Mouse (Mus musculus): ENCODE results near the gene Tmem150b.

The Tmem150b gene

GRCm38 (mm10) chr7:4732968-4733392 is 7.9 kb upstream of the Tmem150b start:
- CTCF ChIA-PET = interaction anchor here (0.5 kb wide), 1 partner anchor 268 kb away, joined by 3 read pairs; no protein-coding TSS in a partner anchor

- CTCF ChIA-PET = interaction anchor here (0.5 kb wide), 1 partner anchor 123 kb away, joined by 3 read pairs; no protein-coding TSS in a partner anchor
These were observed 6.0 kb upstream of the Tmem150b start for GRCm38 (mm10) chr7:4731090-4731489.

GRCm38 (mm10) chr7:4724359-4724758 is 690 bp downstream of the Tmem150b start:
- CTCF ChIA-PET = no interaction called here

- CTCF ChIA-PET = no interaction called here
These were observed 1.5 kb downstream of the Tmem150b start for GRCm38 (mm10) chr7:4723508-4723907.

GRCm38 (mm10) chr7:4719276-4719675 is 5.8 kb downstream of the Tmem150b start:
- CTCF ChIA-PET = no interaction called here

- CTCF ChIA-PET = no interaction called here
These were observed 8.1 kb downstream of the Tmem150b start for GRCm38 (mm10) chr7:4716955-4717354.

GRCm38 (mm10) chr7:4712594-4712993 is 12.5 kb downstream of the Tmem150b start:
- CTCF ChIA-PET = no interaction called here

GRCm38 (mm10) chr7:4705098-4705497 is 20.0 kb downstream of the Tmem150b start:
- CTCF ChIA-PET = no interaction called here

- CTCF ChIA-PET = no interaction called here
These were observed 21.9 kb downstream of the Tmem150b start for GRCm38 (mm10) chr7:4703195-4703594.

- CTCF ChIA-PET = no interaction called here
These were observed 22.7 kb downstream of the Tmem150b start for GRCm38 (mm10) chr7:4702334-4702733.

GRCm38 (mm10) chr7:4693004-4693403 is 32.0 kb downstream of the Tmem150b start:
- CTCF ChIA-PET = no interaction called here

GRCm38 (mm10) chr7:4690951-4691653 is 33.9 kb downstream of the Tmem150b start:
- CTCF ChIA-PET = no interaction called here

GRCm38 (mm10) chr7:4690387-4690786 is 34.7 kb downstream of the Tmem150b start, which contains the start of gene Brsk1:
Brsk1 (plus strand) TSS chr7:4690604.
- CTCF ChIA-PET = no interaction called here

GRCm38 (mm10) chr7:4684632-4685417 is 40.2 kb downstream of the Tmem150b start, which contains the start of gene Hspbp1:
Hspbp1 (minus strand) TSS chr7:4685068.
- CTCF ChIA-PET = no interaction called here

GRCm38 (mm10) chr7:4684203-4684602 is 40.8 kb downstream of the Tmem150b start:
- CTCF ChIA-PET = no interaction called here

GRCm38 (mm10) chr7:4683307-4683706 is 41.7 kb downstream of the Tmem150b start:
- CTCF ChIA-PET = interaction anchor here (0.6 to 0.7 kb wide), 2 partner anchors 10 to 16 kb away, joined by 7 to 14 read pairs; no protein-coding TSS in a partner anchor

GRCm38 (mm10) chr7:4675200-4675599 is 49.8 kb downstream of the Tmem150b start:
- CTCF ChIA-PET = interaction anchor here (0.6 kb wide), 1 partner anchor 29 kb away, joined by 3 read pairs; no protein-coding TSS in a partner anchor

- CTCF ChIA-PET = no interaction called here
These were observed 50.8 kb downstream of the Tmem150b start for GRCm38 (mm10) chr7:4674114-4674731.

- CTCF ChIA-PET = no interaction called here
These were observed 53.1 kb downstream of the Tmem150b start for GRCm38 (mm10) chr7:4671956-4672355.

GRCm38 (mm10) chr7:4670655-4671255 is 54.3 kb downstream of the Tmem150b start:
- CTCF ChIA-PET = no interaction called here

- CTCF ChIA-PET = no interaction called here
These were observed 55.9 kb downstream of the Tmem150b start for GRCm38 (mm10) chr7:4669156-4669555.

GRCm38 (mm10) chr7:4668506-4668905 is 56.5 kb downstream of the Tmem150b start:
- CTCF ChIA-PET = no interaction called here

Measured in spleen, embryonic (tissue).